ENCODE assay signal across 31 mouse cellular contexts in genomic region chr2:168242841-168243240, GRCm38 (mm10). TPM values are rescaled to one million over a fixed set of nuclear protein-coding genes. Genes with fewer than 3 reads are reported as not detected.
DNase-seq lines count a peak whose midpoint lies in the region; ATAC-seq and TF ChIP-seq lines count a peak whose summit lies in the region.
"Had no signal": no experiment of that assay in that cellular context is flagged by ENCODE, and none has a peak within 500 bp of the region (broad histone marks: within the 10 kb centered on the region; RNA-seq: fewer than 3 reads in every experiment).

No protein-coding gene starts in this region.

- H3K27ac ChIP-seq in heart, embryonic 11.5 days (ENCODE audit: low read depth, low read length), result no peak overlapping the region
- no peak overlapping the region for H3K27ac ChIP-seq in kidney, postnatal 0 days
- H3K27ac ChIP-seq in lung, postnatal 0 days (ENCODE audit: low read length), result no peak overlapping the region
- H3K27ac ChIP-seq: gastrocnemius, adult 2 months; hindbrain, embryonic 10.5 days; hindbrain, embryonic 15.5 days; layer of hippocampus, adult 2 months; neural tube, embryonic 12.5 days had no signal

- no peak overlapping the region for H3K4me3 ChIP-seq in heart, embryonic 11.5 days (ENCODE audit: low read depth, low read length)
- no peak overlapping the region for H3K4me3 ChIP-seq in kidney, postnatal 0 days (replicated peaks; ENCODE audit: low read depth, low read length)
- H3K4me3 ChIP-seq in lung, postnatal 0 days (ENCODE audit: low read depth, low read length), result no peak overlapping the region
- H3K4me3 ChIP-seq: erythroblast, embryonic 14.5 days; gastrocnemius, adult 2 months; hindbrain, embryonic 10.5 days; hindbrain, embryonic 15.5 days; layer of hippocampus, adult 2 months; myocyte; neural tube, embryonic 12.5 days had no signal

- peaks cover 27% of the 10 kb centered on the region for H3K27me3 ChIP-seq in heart, embryonic 11.5 days (ENCODE audit: control insufficient read depth, insufficient read depth, low read length)
- no peaks in the 10 kb centered on the region for H3K27me3 ChIP-seq in kidney, postnatal 0 days (ENCODE audit: insufficient read depth, low read length)
- H3K27me3 ChIP-seq in lung, postnatal 0 days (replicated peaks; ENCODE audit: insufficient read depth, low read length), result no peaks in the 10 kb centered on the region
- H3K27me3 ChIP-seq: hindbrain, embryonic 15.5 days; neural tube, embryonic 12.5 days had no signal

- no peak for DNase-seq in heart, postnatal 14 days
- no peak for DNase-seq in kidney, postnatal 0 days (ENCODE audit: low spot score)
- no peak for DNase-seq in kidney, adult 8-10 months
- DNase-seq in lung, postnatal 0 days (ENCODE audit: low spot score), result peak; percentile 30
- no peak for DNase-seq in lung, adult 18-20 months
- no peak for DNase-seq in urinary bladder, postnatal 36 days (ENCODE audit: low spot score in 2 of 2)
- DNase-seq: adrenal gland, postnatal 14 days; cerebellum, adult 11 months; cerebellum, adult 9-10 months; cerebellum, postnatal 36 days; gastrocnemius, adult 2 months; heart, postnatal 10 days; kidney, adult 9 months; kidney, postnatal 25 days; liver; right cerebral cortex, adult 18-20 months; spleen, adult 18-20 months; thymus, postnatal 14 days had no signal

- ATAC-seq in heart, embryonic 11.5 days (replicated peaks; ENCODE audit: insufficient number of reproducible peaks, low FRiP score, low TSS enrichment), result 0 out of 2 replicates have a peak, but pooled peaks have one; percentile 18
- ATAC-seq in kidney, postnatal 0 days (replicated peaks; ENCODE audit: low FRiP score, low read depth), result peak; percentile 34; the same call in 1 of the 2 replicates
- ATAC-seq in lung, postnatal 0 days, result peak; percentile 35
- peak; percentile 37; the same call in 1 of the 2 replicates for ATAC-seq in megakaryocyte progenitor cell, adult 5-6 weeks (replicated peaks; ENCODE audit: poor library complexity)
- ATAC-seq: forebrain, embryonic 16.5 days; inflammation-experienced regulatory T-cells, adult 6 months; midbrain, embryonic 16.5 days had no signal

- no peak for TF ChIP-seq CTCF in kidney, postnatal 0 days (IDR thresholded peaks at IDR 0.05; ENCODE audit: low read depth)
- no peak for TF ChIP-seq CTCF in lung, postnatal 0 days (IDR thresholded peaks at IDR 0.05)

- no peak overlapping the region for H3K4me2 ChIP-seq in heart, embryonic 11.5 days
- H3K4me2 ChIP-seq in kidney, postnatal 0 days (ENCODE audit: low read length), result no peak overlapping the region
- H3K4me2 ChIP-seq in lung, postnatal 0 days (replicated peaks; ENCODE audit: low read depth, low read length), result no peak overlapping the region
- H3K4me2 ChIP-seq: hindbrain, embryonic 15.5 days; midbrain, embryonic 11.5 days; neural tube, embryonic 12.5 days had no signal

- intact Hi-C loops in heart, postnatal 14 days (cut with DNase I), result no loop called here

- no peak for TF ChIP-seq EP300 in lung, postnatal 0 days (IDR thresholded peaks at IDR 0.05)

- peaks cover 4% of the 10 kb centered on the region; the same call in 1 of the 2 replicates for H3K9me3 ChIP-seq in heart, embryonic 11.5 days (replicated peaks; ENCODE audit: control insufficient read depth, low read length)
- H3K9me3 ChIP-seq in kidney, postnatal 0 days (replicated peaks; ENCODE audit: low read length), result no peaks in the 10 kb centered on the region
- H3K9me3 ChIP-seq in lung, postnatal 0 days (ENCODE audit: low read length), result no peaks in the 10 kb centered on the region
- H3K9me3 ChIP-seq: neural tube, embryonic 12.5 days had no signal

- H3K4me1 ChIP-seq in heart, embryonic 11.5 days (ENCODE audit: control insufficient read depth, insufficient read depth, low read length), result no peaks in the 10 kb centered on the region
- no peaks in the 10 kb centered on the region for H3K4me1 ChIP-seq in kidney, postnatal 0 days (replicated peaks; ENCODE audit: insufficient read depth, low read length)
- H3K4me1 ChIP-seq in lung, postnatal 0 days (ENCODE audit: insufficient read depth, low read depth, low read length), result no peaks in the 10 kb centered on the region
- H3K4me1 ChIP-seq: hindbrain, embryonic 10.5 days; hindbrain, embryonic 15.5 days; neural tube, embryonic 12.5 days had no signal

- no peak overlapping the region for H3K9ac ChIP-seq in heart, embryonic 11.5 days (ENCODE audit: low read depth, low read length)
- H3K9ac ChIP-seq in kidney, postnatal 0 days (ENCODE audit: low read depth, low read length), result no peak overlapping the region
- no peak overlapping the region for H3K9ac ChIP-seq in lung, postnatal 0 days (replicated peaks; ENCODE audit: low read depth)
- H3K9ac ChIP-seq: hindbrain, embryonic 15.5 days; neural tube, embryonic 12.5 days had no signal

- H3K36me3 ChIP-seq in heart, embryonic 11.5 days (ENCODE audit: control insufficient read depth, insufficient read depth, low read length), result no peaks in the 10 kb centered on the region
- H3K36me3 ChIP-seq in kidney, postnatal 0 days (ENCODE audit: insufficient read depth, low read length), result no peaks in the 10 kb centered on the region
- H3K36me3 ChIP-seq in lung, postnatal 0 days (ENCODE audit: insufficient read depth, low read length), result no peaks in the 10 kb centered on the region
- H3K36me3 ChIP-seq: hindbrain, embryonic 10.5 days; hindbrain, embryonic 15.5 days; neural tube, embryonic 12.5 days had no signal

RNA-seq across cellular contexts. Expression of gene Mocs3, which starts 12.4 kb away (rescaled TPM):
- polyA plus RNA-seq in heart, embryonic 11.5 days (2014; fragmentation: Nextera tagmentation; extraction: Ambion mirVana), result 4.1 and 4.5 TPM in 2 replicates
- total RNA-seq in heart, postnatal 14 days (2021), result 1 to 10 TPM; 5.9 to 6.7 TPM
- polyA plus RNA-seq in kidney, postnatal 0 days (2015; fragmentation: Nextera tagmentation; extraction: Ambion mirVana), result 7.7 and 9.3 TPM in 2 replicates
- polyA plus RNA-seq in lung, postnatal 0 days (2015; fragmentation: Nextera tagmentation; extraction: Ambion mirVana), result 5.6 and 5.9 TPM in 2 replicates
- total RNA-seq in megakaryocyte progenitor cell, adult 5-6 weeks (2015), result 7.8 and 10.9 TPM in 2 replicates
- 2.6 TPM in 2 replicates for total RNA-seq in megakaryocyte progenitor cell, adult 5-6 weeks (2017)

RNA-seq across cellular contexts. Expression of gene Dpm1, which starts 12.4 kb away (rescaled TPM):
- 74.5 and 85.1 TPM in 2 replicates for polyA plus RNA-seq in heart, embryonic 11.5 days (2014; fragmentation: Nextera tagmentation; extraction: Ambion mirVana)
- 10 to 100 TPM; 66.1 to 73.9 TPM for total RNA-seq in heart, postnatal 14 days (2021)
- polyA plus RNA-seq in kidney, postnatal 0 days (2015; fragmentation: Nextera tagmentation; extraction: Ambion mirVana), result 154 and 169 TPM in 2 replicates
- 134 and 145 TPM in 2 replicates for polyA plus RNA-seq in lung, postnatal 0 days (2015; fragmentation: Nextera tagmentation; extraction: Ambion mirVana)
- 68.8 and 70.7 TPM in 2 replicates for total RNA-seq in megakaryocyte progenitor cell, adult 5-6 weeks (2015)
- total RNA-seq in megakaryocyte progenitor cell, adult 5-6 weeks (2017), result 68.9 and 69.7 TPM in 2 replicates

RNA-seq across cellular contexts. Expression of gene Gm20716, which starts 12.7 kb away (rescaled TPM):
- 17.2 and 19.4 TPM in 2 replicates for polyA plus RNA-seq in heart, embryonic 11.5 days (2014; fragmentation: Nextera tagmentation; extraction: Ambion mirVana)
- total RNA-seq in heart, postnatal 14 days (2021), result 10 to 100 TPM; 16.9 to 19.3 TPM
- polyA plus RNA-seq in kidney, postnatal 0 days (2015; fragmentation: Nextera tagmentation; extraction: Ambion mirVana), result 8.3 and 11.1 TPM in 2 replicates
- polyA plus RNA-seq in lung, postnatal 0 days (2015; fragmentation: Nextera tagmentation; extraction: Ambion mirVana), result 8.4 and 11.6 TPM in 2 replicates
- total RNA-seq in megakaryocyte progenitor cell, adult 5-6 weeks (2015), result 53.3 and 58.6 TPM in 2 replicates
- 34.5 and 42.4 TPM in 2 replicates for total RNA-seq in megakaryocyte progenitor cell, adult 5-6 weeks (2017)
- polyA plus RNA-seq: erythroblast, embryonic 14.5 days had no signal

RNA-seq across cellular contexts. Expression of gene Adnp, which starts 35.9 kb away (rescaled TPM):
- polyA plus RNA-seq in heart, embryonic 11.5 days (2014; fragmentation: Nextera tagmentation; extraction: Ambion mirVana), result 5.5 and 6.1 TPM in 2 replicates
- total RNA-seq in heart, postnatal 14 days (2021), result 10 to 100 TPM; 39.6 to 41.7 TPM
- polyA plus RNA-seq in kidney, postnatal 0 days (2015; fragmentation: Nextera tagmentation; extraction: Ambion mirVana), result 6.0 and 13.1 TPM in 2 replicates
- 3.4 and 4.9 TPM in 2 replicates for polyA plus RNA-seq in lung, postnatal 0 days (2015; fragmentation: Nextera tagmentation; extraction: Ambion mirVana)
- 23.3 and 27.9 TPM in 2 replicates for total RNA-seq in megakaryocyte progenitor cell, adult 5-6 weeks (2015)
- total RNA-seq in megakaryocyte progenitor cell, adult 5-6 weeks (2017), result 0.33 and 1.4 TPM in 2 replicates

RNA-seq across cellular contexts. Expression of gene Kcng1, which starts 38.7 kb away (rescaled TPM):
- 1.1 and 1.2 TPM in 2 replicates for polyA plus RNA-seq in heart, embryonic 11.5 days (2014; fragmentation: Nextera tagmentation; extraction: Ambion mirVana)
- under 1 TPM; 0.33 to 0.41 TPM for total RNA-seq in heart, postnatal 14 days (2021)
- polyA plus RNA-seq in kidney, postnatal 0 days (2015; fragmentation: Nextera tagmentation; extraction: Ambion mirVana), result 0.76 and 0.83 TPM in 2 replicates
- 0.08 and 0.26 TPM in 2 replicates for polyA plus RNA-seq in lung, postnatal 0 days (2015; fragmentation: Nextera tagmentation; extraction: Ambion mirVana)
- total RNA-seq in megakaryocyte progenitor cell, adult 5-6 weeks (2015), result 2.4 and 2.7 TPM in 2 replicates
- total RNA-seq in megakaryocyte progenitor cell, adult 5-6 weeks (2017), result 0.42 and 1.0 TPM in 2 replicates
- total RNA-seq: adrenal gland, postnatal 14 days; heart, adult 8-10 months had no signal
- polyA plus RNA-seq: erythroblast, embryonic 14.5 days; inflammation-experienced regulatory T-cells, adult 6 months; myocyte had no signal
